Mouse (Mus musculus) liver, adult 2 months (tissue): ENCODE data around the gene Mok.

ENCODE experiments used
- CTCF ChIP-seq: fragments of 200-500 bp; IDR thresholded peaks from 2 replicates; pipeline ENCODE4 v1.5.1; 2011; ENCODE audit warnings: low read depth, low read length, control low read depth
- POLR2A ChIP-seq: fragments of 200-500 bp; IDR thresholded peaks from 2 replicates; pipeline ENCODE4 v1.6.1; 2011; ENCODE audit warnings: low read length, control low read depth; ENCODE audit not compliant: insufficient read depth; ENCODE audit errors: extremely low read depth

DNA sequence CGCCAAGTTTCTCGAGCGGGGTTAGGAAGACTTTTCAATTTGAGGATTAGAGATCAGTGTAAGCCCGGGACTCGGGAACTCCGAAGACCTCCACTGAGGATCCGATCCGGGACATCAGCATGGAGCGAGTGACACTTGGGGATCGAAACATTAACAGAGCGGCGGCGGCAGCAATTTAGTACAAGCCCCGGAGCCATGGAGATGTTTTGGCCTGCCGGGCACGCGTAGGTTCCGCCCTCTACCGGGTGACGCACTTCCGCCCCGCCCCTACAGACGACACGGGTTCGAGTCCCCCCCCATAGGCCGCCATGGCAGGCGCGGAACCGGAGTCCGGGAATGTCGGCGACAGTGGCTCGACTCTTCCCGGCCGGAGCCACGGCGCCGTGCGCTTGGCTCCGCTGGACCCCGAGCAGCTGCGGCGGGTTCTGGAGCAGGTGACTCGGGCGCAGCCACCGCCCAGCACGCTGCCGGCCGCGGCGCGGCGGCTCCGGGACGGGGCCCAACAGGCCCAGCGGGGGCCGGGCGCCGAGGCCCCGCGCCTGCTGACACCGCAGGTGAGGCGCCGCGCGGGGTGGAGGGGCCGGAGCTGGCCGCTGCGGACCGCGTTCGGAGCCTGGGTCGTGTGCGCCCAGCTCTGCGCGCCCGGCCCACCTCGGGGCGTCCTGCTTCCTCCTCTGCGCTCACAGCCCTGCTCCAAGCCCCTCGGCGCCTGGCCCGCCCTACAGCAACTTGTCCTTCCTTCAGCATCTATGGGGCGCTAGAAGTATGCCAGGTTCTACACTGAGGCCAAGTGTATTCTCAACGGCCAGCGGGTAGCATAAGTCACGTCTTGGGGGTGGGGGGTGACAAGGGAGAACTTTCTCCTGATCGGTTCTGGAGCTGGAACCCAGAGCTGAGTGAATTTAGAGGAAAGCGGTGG lies 9.5 kb upstream of the Mok start, which contains the start of gene Zfp839:
- no peak for TF ChIP-seq CTCF
- TF ChIP-seq POLR2A, result no peak
